Mouse (Mus musculus): ENCODE results near the gene Arl13a. TPM values are rescaled to one million over a fixed set of nuclear protein-coding genes. Genes with fewer than 3 reads are reported as not detected.
"Not testable (repeated sequence)": the region's sequence is repeated elsewhere in the genome, so short reads cannot be mapped to it uniquely, and the experiment has no call there.

Gene Arl13a
- not detected in 2 replicates for polyA plus RNA-seq (2016; fragmentation: Nextera tagmentation; extraction: Ambion mirVana)

DNA sequence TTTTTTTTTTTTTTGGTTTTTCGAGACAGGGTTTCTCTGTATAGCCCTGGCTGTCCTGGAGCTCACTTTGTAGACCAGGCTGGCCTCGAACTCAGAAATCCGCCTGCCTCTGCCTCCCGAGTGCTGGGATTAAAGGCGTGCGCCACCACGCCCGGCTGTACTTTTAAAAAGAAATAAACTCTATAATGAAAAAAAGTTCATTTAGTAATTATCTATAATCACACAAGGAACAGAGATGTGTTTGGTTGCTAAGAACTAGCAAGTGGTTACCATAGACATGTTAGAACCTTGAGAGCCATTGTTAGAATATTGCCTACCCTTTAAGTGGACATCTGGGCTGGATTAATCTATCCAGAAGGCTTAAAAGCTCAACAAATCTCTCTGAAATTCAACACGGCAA, at the start of gene Arl13a:
TSS of gene Arl13a (plus strand) at position 301 of the 400 bp plus-strand sequence.
- not testable (repeated sequence) for H3K4me3 ChIP-seq; H3K4me1 ChIP-seq; H3K27ac ChIP-seq (replicated peaks); DNase-seq (ENCODE audit: low spot score); H3K36me3 ChIP-seq; H3K9me3 ChIP-seq (replicated peaks)
- WGBS = 96% methylated on average over 9 of the region's 9 CpGs
- H3K27me3 ChIP-seq (ENCODE audit: low read depth, poor library complexity, severe bottlenecking) = peaks cover 42% of the 10 kb centered on the region

DNA sequence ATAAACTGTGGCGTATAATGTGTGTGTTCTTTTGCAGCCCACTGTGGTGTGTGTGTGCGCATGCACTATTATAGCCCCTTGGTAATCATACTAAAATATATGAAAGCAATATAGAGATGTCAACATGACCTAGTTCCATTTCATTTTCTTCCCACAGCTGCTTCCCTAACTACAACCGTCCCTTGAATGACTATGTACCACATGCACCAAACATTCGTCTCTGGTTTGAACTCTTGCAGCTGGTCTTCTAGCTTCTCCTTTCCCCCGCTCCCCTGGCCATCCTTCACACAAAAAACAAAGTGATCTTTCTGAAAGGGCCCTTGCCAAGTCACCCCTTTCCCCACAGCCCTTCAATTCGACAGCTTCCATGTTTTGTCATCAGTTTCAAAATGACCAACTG, 47.3 kb upstream of the Arl13a start:
- no peak overlapping the region for H3K27ac ChIP-seq (replicated peaks)
- no peak overlapping the region for H3K4me3 ChIP-seq
- H3K36me3 ChIP-seq = no peaks in the 10 kb centered on the region
- H3K27me3 ChIP-seq (ENCODE audit: low read depth, poor library complexity, severe bottlenecking) = peaks cover 68% of the 10 kb centered on the region
- DNase-seq (ENCODE audit: low spot score) = no peak
- 82% methylated on average over 6 of the region's 6 CpGs for WGBS
- H3K9me3 ChIP-seq (replicated peaks) = no peaks in the 10 kb centered on the region
- H3K4me1 ChIP-seq = no peaks in the 10 kb centered on the region

DNA sequence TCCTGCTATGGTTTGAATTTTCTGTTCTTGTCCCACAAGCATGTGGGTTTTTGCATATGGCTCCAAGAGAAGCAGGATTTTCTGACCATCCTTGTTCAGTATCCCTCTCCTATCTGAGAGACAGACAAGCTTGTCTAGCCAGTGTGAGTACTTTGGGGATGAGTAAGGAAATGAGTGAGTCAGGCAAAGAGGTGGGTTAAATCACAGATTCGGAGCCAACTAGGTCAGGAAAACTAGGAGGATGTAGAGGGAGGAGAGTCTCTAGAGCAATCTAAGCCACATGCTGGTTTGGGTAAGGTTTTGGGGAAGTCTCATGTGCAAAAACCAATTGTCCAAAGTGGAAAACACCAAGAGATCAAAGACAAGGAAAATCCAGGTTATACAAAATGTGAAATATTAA, 45.8 kb upstream of the Arl13a start:
- WGBS = 83% methylated on average over 1 of the region's 1 CpGs
- H3K36me3 ChIP-seq = no peaks in the 10 kb centered on the region
- H3K27me3 ChIP-seq (ENCODE audit: low read depth, poor library complexity, severe bottlenecking) = peaks cover 55% of the 10 kb centered on the region

DNA sequence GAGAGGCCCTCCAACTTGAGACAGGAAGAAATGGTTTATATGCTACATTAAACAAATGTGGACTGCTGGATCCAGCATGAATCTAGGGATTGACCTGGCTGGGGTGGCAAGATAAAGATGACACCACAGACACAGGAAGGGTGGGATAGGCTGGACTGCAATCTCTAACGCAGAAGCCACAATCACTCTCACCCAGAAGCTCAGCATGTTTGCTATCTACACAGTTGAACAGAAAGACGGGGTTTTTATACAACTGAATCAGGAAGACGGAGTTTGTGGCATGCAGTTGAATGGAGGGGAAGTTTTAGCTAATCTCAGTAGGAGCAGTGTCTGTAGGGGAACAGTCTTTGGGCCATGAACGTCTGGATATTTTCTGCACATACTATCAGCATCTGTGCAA, 45.3 kb upstream of the Arl13a start:
- no peaks in the 10 kb centered on the region for H3K4me1 ChIP-seq
- H3K9me3 ChIP-seq (replicated peaks) = no peaks in the 10 kb centered on the region
- H3K36me3 ChIP-seq = no peaks in the 10 kb centered on the region
- 88% methylated on average over 4 of the region's 4 CpGs for WGBS
- peaks cover 51% of the 10 kb centered on the region for H3K27me3 ChIP-seq (ENCODE audit: low read depth, poor library complexity, severe bottlenecking)
- no peak overlapping the region for H3K27ac ChIP-seq (replicated peaks)
- H3K4me3 ChIP-seq = no peak overlapping the region
- DNase-seq (ENCODE audit: low spot score) = no peak

More for the DNA sequence above, 45.8 kb upstream of the Arl13a start:
- Histone ChIP-seq H3K4me1 (no peaks in the 10 kb centered on the region), H3K9me3 (replicated peaks) (no peaks in the 10 kb centered on the region), H3K4me3 (no peak overlapping the region), H3K27ac (replicated peaks) (no peak overlapping the region)
- no peak for DNase-seq (ENCODE audit: low spot score)

DNA sequence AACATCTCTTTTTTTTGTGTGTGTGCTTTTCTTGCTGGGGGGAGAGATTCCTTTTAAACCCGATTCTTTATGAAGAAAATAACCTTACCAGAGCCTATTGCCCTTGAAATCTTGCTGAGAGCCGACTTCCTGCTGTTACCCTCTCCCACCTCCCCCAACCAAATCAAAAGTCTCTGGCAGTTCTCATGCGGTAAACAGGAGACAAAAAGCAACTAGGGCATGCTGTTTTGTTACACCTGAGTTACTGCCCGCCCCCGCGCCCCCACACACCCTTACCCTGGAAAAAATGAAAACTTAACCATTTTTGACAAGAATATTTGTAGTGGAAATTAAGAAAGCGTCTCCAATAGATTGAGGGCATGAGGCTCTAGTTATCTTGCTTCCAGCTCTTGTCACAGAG, 29.1 kb upstream of the Arl13a start:
- peaks cover 8% of the 10 kb centered on the region for H3K4me1 ChIP-seq
- no peak overlapping the region for H3K27ac ChIP-seq (replicated peaks)
- H3K36me3 ChIP-seq = no peaks in the 10 kb centered on the region
- no peak for DNase-seq (ENCODE audit: low spot score)
- H3K4me3 ChIP-seq = no peak overlapping the region
- no peaks in the 10 kb centered on the region for H3K9me3 ChIP-seq (replicated peaks)
- WGBS = 51% methylated on average over 7 of the region's 7 CpGs
- peaks cover 49% of the 10 kb centered on the region for H3K27me3 ChIP-seq (ENCODE audit: low read depth, poor library complexity, severe bottlenecking)

DNA sequence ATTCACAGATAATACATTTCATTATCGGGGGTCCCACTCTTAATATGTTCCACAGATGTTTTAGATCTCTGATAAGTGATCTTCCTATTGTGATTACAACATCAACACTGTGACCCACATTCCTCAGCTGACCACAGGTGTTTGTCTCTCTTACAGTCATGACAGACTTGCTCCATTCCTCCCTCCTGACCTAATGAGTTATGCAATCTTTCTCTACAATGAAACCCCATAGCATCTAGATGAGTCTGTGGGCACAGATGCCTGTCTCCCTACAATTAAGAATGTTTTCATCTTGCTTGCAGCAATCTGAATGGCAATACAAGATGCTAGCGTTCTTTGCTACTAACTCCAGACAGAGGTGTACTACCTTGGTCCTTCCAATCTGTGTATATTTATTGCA, 26.9 kb upstream of the Arl13a start:
- DNase-seq (ENCODE audit: low spot score) = no peak
- WGBS = 95% methylated on average over 2 of the region's 2 CpGs
- Histone ChIP-seq H3K27me3 (ENCODE audit: low read depth, poor library complexity, severe bottlenecking) (peaks cover 56% of the 10 kb centered on the region), H3K36me3 (no peaks in the 10 kb centered on the region), H3K4me3 (no peak overlapping the region), H3K4me1 (peaks cover 13% of the 10 kb centered on the region), H3K9me3 (replicated peaks) (no peaks in the 10 kb centered on the region), H3K27ac (replicated peaks) (no peak overlapping the region)

DNA sequence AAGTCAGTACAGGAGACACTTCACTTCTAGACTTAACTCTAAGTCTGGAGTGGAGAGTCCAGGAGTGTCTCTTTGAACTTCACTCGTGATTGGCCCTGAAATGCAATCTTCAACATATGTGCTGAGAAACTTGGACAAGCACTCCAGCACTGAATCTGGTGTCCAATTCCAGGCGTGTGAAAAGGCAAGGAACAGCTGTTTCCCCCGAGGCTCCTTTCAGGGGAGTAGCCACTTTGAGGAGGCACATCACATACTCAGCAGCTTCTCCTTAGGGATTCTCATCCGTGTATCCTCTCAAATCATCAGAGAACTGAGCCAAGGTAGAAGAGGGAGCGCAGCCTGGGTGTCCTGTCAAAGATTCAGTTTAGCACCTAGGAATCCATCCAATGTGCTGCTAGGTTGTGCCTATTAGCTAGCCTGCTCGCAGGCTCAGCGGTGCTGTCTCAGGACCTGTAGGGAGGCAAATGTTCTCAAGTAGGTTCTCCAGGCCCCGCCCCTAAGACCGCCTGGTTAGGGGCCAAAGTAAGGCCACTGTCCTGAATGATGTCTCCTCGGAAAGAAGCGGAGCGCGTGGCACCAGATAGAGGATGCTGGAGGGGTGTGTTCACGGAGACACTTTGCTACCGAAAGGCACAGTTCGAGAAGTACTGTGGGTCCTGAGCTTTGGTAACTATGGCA, 25.1 kb upstream of the Arl13a start, which contains the start of gene Xkrx:
TSS of gene Xkrx (minus strand) at position 34 of the 678 bp plus-strand sequence.
- Histone ChIP-seq H3K9me3 (replicated peaks) (no peaks in the 10 kb centered on the region), H3K27ac (replicated peaks) (no peak within 1 kb of the TSS), H3K4me1 (peaks cover 13% of the 10 kb centered on the region), H3K36me3 (no peaks in the 10 kb centered on the region), H3K4me3 (peak within 1 kb of the TSS; percentile 43), H3K27me3 (ENCODE audit: low read depth, poor library complexity, severe bottlenecking) (peaks cover 58% of the 10 kb centered on the region)
- DNase-seq (ENCODE audit: low spot score) = peak; percentile 12
- whole genome bisulfite sequencing = 29% methylated on average over 16 of the region's 16 CpGs

DNA sequence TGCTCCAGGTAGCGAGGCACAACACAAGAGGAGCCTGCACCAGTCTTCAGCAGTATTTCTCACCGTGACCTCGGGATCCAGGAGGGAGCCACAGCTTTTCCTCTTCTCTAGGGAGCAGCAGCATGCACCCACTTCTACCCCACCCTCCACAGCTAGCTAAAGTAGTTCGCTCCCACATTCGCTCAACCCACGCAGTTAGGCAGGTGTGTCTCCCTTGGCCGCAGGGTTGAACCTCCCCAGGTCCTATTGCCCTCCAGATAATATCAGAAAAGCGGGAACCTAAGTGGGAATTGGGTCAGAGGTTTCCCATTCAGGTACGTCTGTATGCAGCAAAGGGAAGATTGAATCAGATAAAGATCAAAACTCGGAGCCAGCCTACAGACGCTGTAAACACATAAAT, 24.5 kb upstream of the Arl13a start:
- Histone ChIP-seq H3K4me3 (peak overlapping the region; percentile 43), H3K27ac (replicated peaks) (no peak overlapping the region), H3K4me1 (peaks cover 13% of the 10 kb centered on the region), H3K36me3 (no peaks in the 10 kb centered on the region), H3K27me3 (ENCODE audit: low read depth, poor library complexity, severe bottlenecking) (peaks cover 57% of the 10 kb centered on the region), H3K9me3 (replicated peaks) (no peaks in the 10 kb centered on the region)
- peak; percentile 11 for DNase-seq (ENCODE audit: low spot score)
- 23% methylated on average over 11 of the region's 11 CpGs for WGBS

DNA sequence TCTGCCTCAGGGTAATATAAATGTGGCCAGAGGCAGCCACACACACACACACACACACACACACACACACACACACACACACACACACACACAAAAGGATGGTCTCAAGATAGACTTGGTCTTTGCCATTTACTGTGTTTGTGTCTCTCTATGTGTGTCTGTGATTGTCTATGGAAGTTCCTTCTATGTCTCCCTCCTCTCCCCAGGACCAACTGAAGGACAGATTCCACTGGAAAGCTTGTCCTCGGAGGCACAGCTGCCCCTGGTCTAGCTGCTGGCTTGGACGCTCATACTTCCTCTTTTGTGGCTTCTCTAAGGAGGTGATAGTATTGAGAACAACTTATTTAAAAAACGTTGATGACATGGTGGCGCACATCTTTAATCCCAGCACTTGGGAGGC, 23.8 kb upstream of the Arl13a start:
- Histone ChIP-seq H3K4me1 (peaks cover 13% of the 10 kb centered on the region), H3K4me3 (no peak overlapping the region), H3K27ac (replicated peaks) (no peak overlapping the region), H3K27me3 (ENCODE audit: low read depth, poor library complexity, severe bottlenecking) (peaks cover 52% of the 10 kb centered on the region), H3K9me3 (replicated peaks) (no peaks in the 10 kb centered on the region), H3K36me3 (no peaks in the 10 kb centered on the region)
- no peak for DNase-seq (ENCODE audit: low spot score)
- 59% methylated on average over 4 of the region's 4 CpGs for WGBS

DNA sequence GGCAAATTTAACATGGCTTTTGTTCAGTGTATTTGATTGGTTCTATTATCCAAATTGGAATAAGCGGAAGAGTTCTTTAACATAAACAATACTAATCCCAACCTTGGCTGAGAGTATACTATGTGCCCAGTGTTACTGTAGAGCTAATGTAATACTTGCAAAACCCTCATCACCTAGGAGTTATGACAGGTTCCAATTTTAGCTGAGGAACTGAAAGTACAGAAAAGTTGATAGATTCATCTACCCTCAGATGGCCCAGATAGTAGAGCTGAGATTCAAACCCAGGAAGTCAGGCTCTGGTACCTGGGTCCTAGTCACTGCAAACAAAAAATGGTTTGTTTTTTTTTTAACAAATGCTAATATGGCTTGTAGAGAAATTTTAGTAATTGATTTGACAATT, 16.7 kb upstream of the Arl13a start:
- no peaks in the 10 kb centered on the region for H3K9me3 ChIP-seq (replicated peaks)
- H3K36me3 ChIP-seq = no peaks in the 10 kb centered on the region
- no peaks in the 10 kb centered on the region for H3K4me1 ChIP-seq
- no peak for DNase-seq (ENCODE audit: low spot score)
- 93% methylated on average over 1 of the region's 1 CpGs for WGBS
- H3K27me3 ChIP-seq (ENCODE audit: low read depth, poor library complexity, severe bottlenecking) = peaks cover 33% of the 10 kb centered on the region
- H3K27ac ChIP-seq (replicated peaks) = no peak overlapping the region
- H3K4me3 ChIP-seq = no peak overlapping the region

DNA sequence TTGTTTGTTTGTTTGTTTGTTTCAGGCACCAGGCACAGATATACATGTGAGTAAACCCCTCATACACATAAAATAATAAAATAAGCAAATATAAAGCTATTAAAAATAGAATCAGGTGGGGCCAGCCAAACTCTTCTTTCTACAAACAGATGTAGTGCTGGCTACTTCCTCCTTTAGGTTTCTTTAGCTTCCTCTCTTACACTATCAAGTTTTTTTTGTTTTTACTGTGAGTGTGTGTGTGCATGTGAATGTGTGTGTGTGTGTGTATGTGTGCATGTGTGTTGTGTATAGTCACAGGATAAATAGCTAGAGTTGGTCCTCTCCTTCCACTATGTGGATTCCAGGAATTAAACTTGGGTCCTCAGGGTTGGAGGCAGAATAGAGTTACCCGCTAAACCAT, 12.6 kb upstream of the Arl13a start:
- Histone ChIP-seq H3K4me1 (no peaks in the 10 kb centered on the region), H3K36me3 (no peaks in the 10 kb centered on the region), H3K27ac (replicated peaks) (no peak overlapping the region), H3K9me3 (replicated peaks) (no peaks in the 10 kb centered on the region), H3K4me3 (no peak overlapping the region), H3K27me3 (ENCODE audit: low read depth, poor library complexity, severe bottlenecking) (peaks cover 49% of the 10 kb centered on the region)
- WGBS = 73% methylated on average over 1 of the region's 1 CpGs
- no peak for DNase-seq (ENCODE audit: low spot score)

DNA sequence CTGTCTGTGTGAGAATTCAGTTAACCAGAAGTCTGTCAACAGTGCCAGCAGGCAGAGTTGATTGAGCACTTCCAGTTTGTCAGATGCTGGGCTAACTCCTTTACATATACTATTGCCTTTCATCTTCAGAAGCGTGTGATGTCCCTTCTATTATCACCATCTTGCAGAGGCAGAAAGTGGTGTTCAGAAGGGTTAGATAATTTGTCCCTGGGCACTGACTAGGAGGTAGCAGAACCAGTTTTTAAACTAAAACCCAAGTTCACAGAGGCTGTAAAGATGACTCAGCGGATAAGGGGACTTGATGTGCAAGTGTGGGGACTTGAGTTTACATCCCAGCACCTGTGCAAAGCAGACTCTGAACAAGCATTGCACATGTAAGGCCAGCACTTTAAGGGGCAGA, 21.2 kb downstream of the Arl13a start:
- no peak for DNase-seq (ENCODE audit: low spot score)
- WGBS = 76% methylated on average over 2 of the region's 2 CpGs
- no peak overlapping the region for H3K4me3 ChIP-seq
- H3K27ac ChIP-seq (replicated peaks) = no peak overlapping the region
- no peaks in the 10 kb centered on the region for H3K36me3 ChIP-seq
- no peaks in the 10 kb centered on the region for H3K9me3 ChIP-seq (replicated peaks)
- H3K27me3 ChIP-seq (ENCODE audit: low read depth, poor library complexity, severe bottlenecking) = peaks cover 49% of the 10 kb centered on the region
- no peaks in the 10 kb centered on the region for H3K4me1 ChIP-seq

DNA sequence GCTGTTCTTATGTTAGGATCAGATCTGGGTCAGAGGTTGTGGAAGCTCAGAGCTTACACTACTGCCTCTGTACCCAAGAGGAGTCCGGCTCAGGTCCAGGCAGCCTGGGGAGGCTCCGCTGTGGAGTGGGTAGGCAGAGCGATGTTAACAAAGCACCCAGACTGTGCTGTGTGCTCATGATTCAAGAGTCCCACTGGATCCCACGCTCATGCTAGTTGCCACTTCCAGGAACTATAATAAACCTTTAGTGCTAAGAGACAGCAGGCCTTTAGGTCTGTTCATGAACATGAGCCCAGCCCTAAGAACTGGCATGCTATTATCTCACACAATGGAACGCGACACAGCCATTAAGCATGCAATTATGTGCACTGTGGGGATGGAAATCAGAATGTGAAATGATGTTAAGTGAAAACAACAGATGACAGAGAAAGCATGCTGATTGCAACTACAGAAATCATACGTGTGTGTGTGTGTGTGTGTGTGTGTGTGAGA, 23.9 kb downstream of the Arl13a start:
- no peak for DNase-seq (ENCODE audit: low spot score)
- H3K27me3 ChIP-seq (ENCODE audit: low read depth, poor library complexity, severe bottlenecking) = peaks cover 59% of the 10 kb centered on the region
- WGBS = 86% methylated on average over 7 of the region's 7 CpGs
- H3K27ac ChIP-seq (replicated peaks) = no peak overlapping the region
- no peaks in the 10 kb centered on the region for H3K9me3 ChIP-seq (replicated peaks)
- H3K36me3 ChIP-seq = no peaks in the 10 kb centered on the region
- no peaks in the 10 kb centered on the region for H3K4me1 ChIP-seq
- no peak overlapping the region for H3K4me3 ChIP-seq
